Mouse (Mus musculus) adrenal gland, postnatal 14 days (tissue): Measurements from ENCODE around the gene Olfr60. TPM values are rescaled to one million over a fixed set of nuclear protein-coding genes. Genes with fewer than 3 reads are reported as not detected.

Experiments used
- DNase-seq: peaks from one replicate; pipeline ENCODE4 v3.0.0; 2021; ENCODE audit warnings: mixed read lengths
- long read RNA-seq, 2 experiments: library from polyadenylated mRNA; stranded (forward); transcript quantifications; one replicate each; pipeline ENCODE4 v2.0.0; 2021
- total RNA-seq: library from RNA; stranded (reverse); gene quantifications from 2 replicates; pipeline ENCODE4 v1.2.3, GENCODE M21; 2021

The Olfr60 gene
- not detected in 2 replicates for total RNA-seq
- long read RNA-seq, experiment 1, result 0 reads
- long read RNA-seq, experiment 2, result 0 reads

GRCm38 (mm10) chr7:140361571-140361970 lies at the start of gene Olfr60:
TSS of gene Olfr60 (minus strand) at chr7:140361671.
- no peak for DNase-seq

DNA sequence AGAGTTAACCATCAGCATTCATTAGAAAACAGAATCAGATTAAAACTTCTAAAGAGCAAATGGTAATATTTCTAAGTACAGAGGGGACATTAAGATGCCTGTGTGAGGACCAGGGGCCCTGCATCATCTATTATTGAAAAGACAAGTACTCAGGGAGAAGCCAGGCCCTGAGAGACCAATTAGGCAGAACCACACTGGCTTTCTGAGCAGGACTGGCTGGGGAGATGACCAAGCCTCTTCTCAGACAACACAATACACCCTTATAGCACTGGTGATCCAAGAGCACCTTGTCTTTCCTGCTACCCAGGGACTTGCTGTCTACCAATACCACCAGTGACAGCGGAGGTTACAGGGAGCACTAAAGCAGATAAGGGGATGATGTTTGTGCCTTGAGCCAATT lies 41.3 kb upstream of the Olfr60 start, which contains the start of gene Olfr531:
TSS of gene Olfr531 (minus strand) at position 101 of the 400 bp plus-strand sequence.
- no peak for DNase-seq

- DNase-seq, result no peak
Observed at GRCm38 (mm10) chr7:140376911-140377310, 15.4 kb upstream of the Olfr60 start.

GRCm38 (mm10) chr7:140376231-140376630 lies 14.8 kb upstream of the Olfr60 start, which contains the start of gene Olfr530:
TSS of gene Olfr530 (minus strand) at chr7:140376331.
- DNase-seq, result no peak

DNA sequence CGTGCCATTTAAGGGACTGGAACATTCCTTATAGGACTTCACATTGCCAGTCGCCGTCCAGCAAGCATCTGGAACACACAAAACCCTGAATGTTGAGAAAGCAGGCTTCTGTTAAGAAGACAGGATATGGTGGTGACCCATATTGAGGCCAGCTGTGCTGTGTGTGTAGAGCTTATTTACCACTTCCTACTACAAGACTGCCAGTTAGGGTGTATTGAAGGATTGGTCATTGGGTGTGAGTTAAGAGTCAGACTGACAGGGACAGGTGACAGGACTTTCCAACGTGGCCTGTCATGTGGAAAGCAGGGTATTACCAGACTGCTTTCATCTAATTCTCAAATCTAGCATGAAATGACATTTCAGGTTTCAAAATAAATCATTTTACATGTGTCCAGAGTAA lies 12.8 kb upstream of the Olfr60 start:
- DNase-seq, result no peak

DNA sequence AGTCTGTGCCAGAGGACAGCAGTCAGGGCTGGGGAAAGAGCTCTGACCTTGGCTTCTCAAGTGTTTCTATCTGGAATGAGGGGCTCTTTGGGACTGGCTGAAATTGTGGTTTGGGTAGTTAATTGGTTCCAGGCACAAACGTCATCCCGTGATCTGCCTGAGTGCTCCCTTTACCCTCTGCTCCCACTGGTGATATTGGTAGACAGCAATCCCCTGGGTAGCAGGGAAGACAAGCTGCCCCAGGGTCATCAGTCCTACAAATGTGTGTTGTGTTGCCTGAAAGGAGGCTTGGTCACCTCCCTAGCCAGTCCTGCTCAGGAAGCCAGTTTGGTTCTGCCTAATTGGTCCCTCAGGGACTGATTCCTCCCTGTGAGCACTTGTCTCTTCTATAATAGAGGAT lies 27.8 kb downstream of the Olfr60 start, which contains the start of gene Olfr527:
TSS of gene Olfr527 (plus strand) at position 301 of the 400 bp plus-strand sequence.
- no peak for DNase-seq

GRCm38 (mm10) chr7:140329766-140330304 lies 31.6 kb downstream of the Olfr60 start:
- no peak for DNase-seq

DNA sequence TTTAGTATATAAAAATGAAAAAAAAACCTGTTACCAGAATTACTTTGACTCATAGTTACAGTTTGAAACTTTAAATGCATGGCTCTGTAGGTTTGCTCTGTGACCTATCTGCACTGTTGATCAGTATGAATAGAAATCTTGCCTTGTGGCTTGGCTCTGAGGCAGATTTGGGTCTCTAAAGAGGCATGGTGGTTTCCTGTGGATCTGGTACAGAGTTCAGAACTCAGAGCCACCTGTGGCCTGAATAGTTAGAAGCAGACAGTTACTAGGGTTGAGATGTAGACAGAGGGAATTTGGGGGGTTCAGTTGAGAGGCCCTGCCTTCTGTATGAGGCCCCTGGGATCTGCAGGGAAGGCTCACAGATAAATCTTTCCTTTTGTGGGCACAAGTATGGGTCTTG lies 40.3 kb downstream of the Olfr60 start:
- no peak for DNase-seq

DNA sequence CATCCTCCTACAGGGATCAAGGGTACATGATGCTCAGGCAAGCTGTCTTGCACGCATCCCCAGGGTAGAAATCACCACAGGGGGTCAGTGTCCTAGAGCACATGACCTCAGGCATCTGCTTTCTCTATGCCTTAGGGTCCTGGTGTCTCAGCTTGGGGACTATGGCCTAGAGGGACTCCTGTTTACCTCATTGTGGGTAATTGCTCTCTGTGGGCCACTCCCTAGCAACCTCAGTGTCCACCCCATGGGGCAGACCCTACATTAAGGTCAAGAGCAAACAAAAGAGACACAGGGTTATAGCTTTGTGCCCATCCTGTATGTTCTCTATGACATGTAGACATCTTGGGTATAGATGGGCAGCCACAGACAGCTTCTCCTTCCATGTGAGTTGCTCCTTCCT lies 40.9 kb downstream of the Olfr60 start, which contains the start of gene Olfr525:
TSS of gene Olfr525 (plus strand) at position 301 of the 400 bp plus-strand sequence.
- DNase-seq, result no peak

- DNase-seq, result no peak
Observed at GRCm38 (mm10) chr7:140319861-140320385, 41.5 kb downstream of the Olfr60 start.

DNA sequence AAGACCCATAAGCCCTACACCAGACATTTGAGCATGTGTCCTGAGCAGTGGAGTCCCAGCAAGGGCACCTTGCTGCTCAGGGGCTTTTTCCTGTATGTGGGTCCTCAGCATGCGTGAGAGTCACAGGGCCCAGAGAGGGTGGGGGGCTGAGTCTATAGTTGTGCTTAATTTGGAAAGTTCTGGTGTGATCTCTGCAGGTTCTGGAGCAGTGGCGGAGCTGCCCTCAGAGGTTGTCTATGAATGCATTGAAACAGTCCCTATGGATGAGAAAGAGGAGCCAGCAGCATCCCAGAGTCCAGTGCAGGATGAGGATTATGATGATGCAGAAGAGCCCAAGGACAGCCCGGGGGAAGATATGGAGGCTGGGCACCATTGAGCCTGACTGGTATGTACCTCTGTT lies 62.1 kb downstream of the Olfr60 start:
- DNase-seq, result no peak

DNA sequence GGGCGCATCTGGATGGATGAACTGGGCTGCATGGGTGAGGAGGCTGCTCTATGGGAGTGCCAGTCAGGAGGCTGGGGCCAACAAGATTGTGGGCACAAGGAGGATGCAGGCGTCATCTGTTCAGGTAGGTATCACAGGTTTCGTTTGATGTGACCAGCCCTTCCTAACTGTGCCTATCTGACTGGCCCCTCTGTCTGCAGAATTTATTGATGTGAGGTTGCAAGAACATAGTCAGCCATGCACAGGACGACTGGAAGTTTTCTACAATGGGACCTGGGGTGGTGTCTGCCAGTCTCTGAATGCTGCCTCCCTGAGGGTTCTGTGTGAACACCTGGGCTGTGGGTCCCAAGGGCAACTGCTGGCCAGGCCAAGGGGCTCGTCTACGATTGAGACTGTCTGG lies 64.6 kb downstream of the Olfr60 start:
- no peak for DNase-seq

DNA sequence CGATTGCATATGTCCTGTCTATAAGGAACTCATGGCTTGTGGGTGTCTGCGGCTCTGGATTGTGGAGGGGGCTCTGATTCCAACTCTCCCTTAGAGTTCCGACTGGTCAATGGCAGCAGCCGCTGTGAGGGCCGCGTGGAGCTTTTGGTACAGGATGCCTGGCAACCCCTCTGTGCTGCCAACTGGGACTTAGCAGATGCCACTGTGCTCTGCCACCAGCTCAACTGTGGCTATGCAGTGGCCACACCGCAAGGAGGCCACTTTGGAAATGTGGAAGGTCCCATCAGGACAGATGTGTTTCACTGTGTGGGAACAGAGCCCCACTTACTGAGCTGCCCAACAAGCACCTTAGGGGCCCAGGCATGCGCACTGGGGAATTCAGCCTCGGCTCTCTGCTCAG lies 65.7 kb downstream of the Olfr60 start:
- no peak for DNase-seq

Other genes with a start within 250 kb of the Olfr60 start
- 20.8 and 23.6 TPM in 2 replicates for gene Paox, start 245.9 kb downstream of the Olfr60 start, total RNA-seq
- 536 and 571 TPM in 2 replicates for gene Echs1, start 245.2 kb downstream of the Olfr60 start, total RNA-seq
- gene Mtg1, start 224.1 kb downstream of the Olfr60 start, total RNA-seq, result 41.3 and 48.7 TPM in 2 replicates
- 0.67 and 1.4 TPM in 2 replicates for gene Sprn, start 206.8 kb downstream of the Olfr60 start, total RNA-seq
- gene Olfr522, start 196.9 kb downstream of the Olfr60 start, total RNA-seq, result not detected in 2 replicates
- gene Olfr523, start 188.5 kb downstream of the Olfr60 start, total RNA-seq, result not detected in 2 replicates
- not detected in 2 replicates for gene Olfr524, start 155.7 kb downstream of the Olfr60 start, total RNA-seq
- gene Cd163l1, start 143.4 kb downstream of the Olfr60 start, total RNA-seq, result 0.15 TPM in 1 of 2 replicates, not detected in the other
- gene 5830411N06Rik, start 114.4 kb downstream of the Olfr60 start, total RNA-seq, result 0.30 TPM in 1 of 2 replicates, not detected in the other
- not detected in 2 replicates for gene Olfr525, start 40.8 kb downstream of the Olfr60 start, total RNA-seq
- not detected in 2 replicates for gene Olfr527, start 27.7 kb downstream of the Olfr60 start, total RNA-seq
- gene Olfr530, start 14.7 kb upstream of the Olfr60 start, total RNA-seq, result not detected in 2 replicates
- gene Olfr531, start 41.2 kb upstream of the Olfr60 start, total RNA-seq, result not detected in 2 replicates
- not detected in 2 replicates for gene Olfr532, start 60.0 kb upstream of the Olfr60 start, total RNA-seq
- not detected in 2 replicates for gene Olfr533, start 101.7 kb upstream of the Olfr60 start, total RNA-seq
- gene Olfr535, start 122.5 kb upstream of the Olfr60 start, total RNA-seq, result not detected in 2 replicates
- not detected in 2 replicates for gene Olfr536, start 145.7 kb upstream of the Olfr60 start, total RNA-seq
- not detected in 2 replicates for gene Olfr538, start 206.2 kb upstream of the Olfr60 start, total RNA-seq
- gene Olfr46, start 239.6 kb upstream of the Olfr60 start, total RNA-seq, result not detected in 2 replicates